Mouse (Mus musculus) brain, embryonic 14.5 days (tissue): Measurements from ENCODE around the gene Daam1.

Experiments used
- CTCF ChIP-seq: fragments of 200-500 bp; IDR thresholded peaks from 2 replicates; pipeline ENCODE4 v1.5.1; 2012; ENCODE audit warnings: inconsistent platforms, mild to moderate bottlenecking, moderate library complexity, borderline replicate concordance; ENCODE audit not compliant: insufficient read depth, insufficient read length; ENCODE audit errors: extremely low read depth
- POLR2A ChIP-seq: fragments of 200-500 bp; IDR thresholded peaks from 2 replicates; pipeline ENCODE4 v1.6.1; 2012; ENCODE audit warnings: mild to moderate bottlenecking, inconsistent platforms, borderline replicate concordance; ENCODE audit not compliant: poor library complexity, insufficient read depth, insufficient read length, severe bottlenecking; ENCODE audit errors: extremely low read depth

GRCm38 (mm10) chr12:71932433-71933386 is 101.8 kb downstream of the Daam1 start:
- TF ChIP-seq CTCF (no peak), POLR2A (no peak)
